Comparison of ENCODE assay signal across 25 mouse cellular contexts in the genomic region with DNA sequence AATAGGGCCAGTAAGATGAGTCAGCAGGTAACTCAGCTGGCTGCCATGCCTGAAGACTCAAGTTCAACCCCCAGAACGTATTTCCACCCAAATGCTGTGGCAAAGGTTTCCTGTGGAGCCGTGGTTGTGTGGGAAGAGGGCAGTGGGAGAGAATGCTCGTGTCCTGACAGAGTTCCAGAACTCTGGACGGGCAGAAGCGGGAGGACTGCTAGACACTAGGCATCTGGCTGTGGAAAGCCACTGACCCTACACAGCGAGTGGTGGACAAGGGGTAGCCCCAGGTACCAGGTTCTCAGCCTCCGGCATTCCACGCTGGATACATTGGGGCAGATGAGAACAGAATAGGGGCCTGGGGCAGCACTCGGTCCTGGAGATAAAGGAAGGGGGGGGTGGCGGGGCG.
"Had no signal": no experiment of that assay in that cellular context is flagged by ENCODE, and none has a peak within 500 bp of the region (broad histone marks: within the 10 kb centered on the region; RNA-seq: fewer than 3 reads in every experiment).

No protein-coding gene starts in this region.

- H3K4me1 ChIP-seq: hindbrain, embryonic 13.5 days; hindbrain, embryonic 15.5 days; liver, embryonic 13.5 days; liver, embryonic 15.5 days had no signal

- H3K9me3 ChIP-seq: heart, embryonic 13.5 days; heart, embryonic 15.5 days; hindbrain, embryonic 13.5 days; hindbrain, embryonic 15.5 days; limb, embryonic 10.5 days; limb, embryonic 12.5 days; liver, embryonic 13.5 days; liver, embryonic 15.5 days had no signal

- H3K27ac ChIP-seq: heart, embryonic 13.5 days; heart, embryonic 15.5 days; hindbrain, embryonic 13.5 days; hindbrain, embryonic 15.5 days; hindbrain, postnatal 0 days; layer of hippocampus, adult 2 months; left cerebral cortex, adult 2 months; limb, embryonic 10.5 days; limb, embryonic 12.5 days; liver, embryonic 13.5 days; liver, embryonic 15.5 days had no signal

- H3K9ac ChIP-seq: heart, embryonic 13.5 days; heart, embryonic 15.5 days; hindbrain, embryonic 13.5 days; hindbrain, embryonic 15.5 days; limb, embryonic 12.5 days; liver, embryonic 13.5 days; liver, embryonic 15.5 days; liver, postnatal 0 days had no signal

- DNase-seq: gastrocnemius, postnatal 14 days; gastrocnemius, postnatal 36 days; heart, adult 18-20 months; heart, postnatal 14 days; heart, postnatal 36 days; kidney, adult 11 months; kidney, adult 2 months; kidney, postnatal 10 days; kidney, postnatal 25 days; kidney, postnatal 4 days; liver; liver, embryonic 13.5 days; liver, postnatal 0 days had no signal

- H3K4me3 ChIP-seq: heart, embryonic 13.5 days; heart, embryonic 15.5 days; hindbrain, embryonic 13.5 days; hindbrain, embryonic 15.5 days; layer of hippocampus, adult 2 months; left cerebral cortex, adult 2 months; limb, embryonic 10.5 days; limb, embryonic 12.5 days; liver, embryonic 13.5 days; liver, embryonic 15.5 days had no signal

- H3K4me2 ChIP-seq: heart, embryonic 13.5 days; heart, embryonic 15.5 days; hindbrain, embryonic 13.5 days; hindbrain, embryonic 15.5 days; limb, embryonic 12.5 days; liver, embryonic 11.5 days; liver, embryonic 13.5 days; liver, embryonic 15.5 days had no signal

- H3K36me3 ChIP-seq: heart, embryonic 13.5 days; heart, embryonic 15.5 days; hindbrain, embryonic 13.5 days; hindbrain, embryonic 15.5 days; limb, embryonic 10.5 days; limb, embryonic 12.5 days; liver, embryonic 13.5 days; liver, embryonic 15.5 days had no signal

- H3K27me3 ChIP-seq: heart, embryonic 13.5 days; heart, embryonic 15.5 days; hindbrain, embryonic 13.5 days; hindbrain, embryonic 15.5 days; limb, embryonic 12.5 days; liver, embryonic 13.5 days; liver, embryonic 15.5 days had no signal

- ATAC-seq: hindbrain, postnatal 0 days; intestine, embryonic 16.5 days had no signal
